Mouse (Mus musculus): ENCODE results near the gene Oaf.

Gene Oaf

DNA sequence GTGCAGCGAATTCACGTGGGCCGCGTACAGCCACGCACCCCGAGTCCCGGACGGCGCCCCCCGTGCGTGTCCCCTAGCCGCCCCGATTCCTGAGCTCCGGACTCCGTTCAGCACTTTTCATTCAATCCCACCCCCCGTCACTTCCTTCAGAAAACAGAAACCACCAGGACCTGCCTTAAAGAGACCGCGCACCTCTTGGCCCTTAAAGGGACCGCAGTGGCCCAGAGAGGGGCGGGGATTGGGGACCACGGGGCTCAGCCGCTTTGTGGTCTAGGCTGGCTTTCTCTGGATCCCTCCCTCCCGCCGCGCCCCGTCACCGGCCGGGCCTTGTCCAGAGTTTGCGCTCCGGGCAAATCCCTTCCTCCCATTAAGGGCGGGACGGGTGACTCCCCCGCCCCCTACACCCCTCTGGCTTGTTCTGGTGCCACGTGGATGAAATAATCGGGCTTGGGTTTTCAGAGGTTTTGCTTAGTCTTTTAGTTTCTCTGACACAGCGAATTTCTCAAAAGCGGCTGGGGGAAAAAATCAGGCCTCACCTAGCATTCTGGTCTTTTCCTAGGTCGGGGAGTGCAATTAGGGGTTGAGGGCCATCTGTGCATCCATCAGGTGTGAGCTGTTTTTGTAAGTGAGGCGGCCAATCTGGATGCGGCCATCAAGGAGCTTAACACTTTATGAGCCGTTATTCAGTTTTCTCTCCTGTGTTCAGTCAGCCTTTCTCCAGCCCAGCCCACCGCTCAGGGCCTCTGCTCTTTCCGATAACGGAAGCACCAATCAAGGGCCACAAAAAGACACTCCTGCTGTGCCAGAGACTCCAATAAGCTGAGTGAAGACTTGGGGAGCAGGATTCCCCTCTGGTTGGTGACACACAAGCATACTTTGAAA lies at the start of gene Oaf:
TSS of gene Oaf (minus strand) at position 200 of the 882 bp plus-strand sequence.
- peak; percentile 84 for DNase-seq (ENCODE audit: low read depth, low spot score)

DNA sequence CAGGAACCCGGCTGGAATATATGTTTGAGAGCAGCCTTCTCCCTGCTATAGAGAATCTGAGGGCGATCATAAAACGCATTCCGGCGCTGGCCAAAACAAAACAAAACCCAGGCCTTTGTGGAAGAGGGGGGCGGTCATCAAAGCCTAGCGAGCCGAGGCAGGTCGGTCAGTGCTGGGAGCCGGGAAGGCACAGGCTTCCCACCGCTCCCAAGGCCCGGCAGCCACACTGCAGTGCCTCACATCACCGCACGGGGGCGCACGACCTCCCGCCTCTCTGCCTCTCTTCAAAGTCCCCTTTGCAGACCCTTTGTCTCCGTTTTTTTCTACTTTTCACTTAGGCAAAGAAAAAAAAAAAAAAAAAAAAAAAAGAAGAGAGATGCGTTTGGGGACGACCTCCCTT lies 47.2 kb upstream of the Oaf start:
- DNase-seq (ENCODE audit: low read depth, low spot score): peak; percentile 67

GRCm38 (mm10) chr9:43285281-43285680 lies 45.6 kb upstream of the Oaf start:
- DNase-seq (ENCODE audit: low read depth, low spot score): no peak

GRCm38 (mm10) chr9:43284284-43284683 lies 44.6 kb upstream of the Oaf start:
- peak; percentile 86 for DNase-seq (ENCODE audit: low read depth, low spot score)

- no peak for DNase-seq (ENCODE audit: low read depth, low spot score)
Measured at GRCm38 (mm10) chr9:43273735-43274134, 34.0 kb upstream of the Oaf start.

DNA sequence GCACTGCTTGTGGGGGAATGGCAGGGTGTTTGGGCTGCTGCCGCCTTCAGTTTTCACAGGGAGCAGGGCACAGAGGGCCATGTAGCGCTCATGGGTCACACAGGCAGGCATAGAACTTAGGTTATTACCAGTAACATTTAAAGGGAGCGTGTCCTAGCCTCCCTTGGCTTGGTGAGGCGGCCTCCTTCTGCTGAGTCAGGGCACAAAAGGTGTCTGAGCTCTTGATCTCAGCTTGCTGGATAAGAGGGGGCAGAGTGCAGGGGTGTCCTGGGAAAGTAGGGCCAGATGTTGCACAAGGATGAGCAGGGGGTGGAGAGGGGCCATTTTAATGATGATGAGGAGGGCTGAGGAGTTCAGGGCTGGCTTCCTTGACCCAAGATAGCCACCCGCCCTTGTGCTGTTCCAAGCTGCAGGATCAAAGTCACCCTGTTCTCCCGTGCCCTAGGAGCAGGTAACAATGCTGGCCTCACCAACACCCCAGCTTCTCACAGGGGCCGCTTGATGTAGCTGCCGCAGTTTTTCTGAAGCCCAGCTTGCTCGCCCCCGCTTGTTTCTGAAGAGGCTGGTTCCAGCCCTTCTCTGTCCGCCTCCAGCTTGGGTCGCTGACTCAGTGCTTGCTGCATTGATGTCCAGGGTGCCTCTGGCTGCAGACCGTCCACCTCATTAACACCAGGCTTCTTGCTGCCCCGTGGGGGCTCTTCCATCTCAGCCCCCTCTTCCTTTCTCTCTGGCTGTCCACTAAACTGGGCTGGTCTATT lies 32.2 kb upstream of the Oaf start:
- no peak for DNase-seq (ENCODE audit: low read depth, low spot score)

DNA sequence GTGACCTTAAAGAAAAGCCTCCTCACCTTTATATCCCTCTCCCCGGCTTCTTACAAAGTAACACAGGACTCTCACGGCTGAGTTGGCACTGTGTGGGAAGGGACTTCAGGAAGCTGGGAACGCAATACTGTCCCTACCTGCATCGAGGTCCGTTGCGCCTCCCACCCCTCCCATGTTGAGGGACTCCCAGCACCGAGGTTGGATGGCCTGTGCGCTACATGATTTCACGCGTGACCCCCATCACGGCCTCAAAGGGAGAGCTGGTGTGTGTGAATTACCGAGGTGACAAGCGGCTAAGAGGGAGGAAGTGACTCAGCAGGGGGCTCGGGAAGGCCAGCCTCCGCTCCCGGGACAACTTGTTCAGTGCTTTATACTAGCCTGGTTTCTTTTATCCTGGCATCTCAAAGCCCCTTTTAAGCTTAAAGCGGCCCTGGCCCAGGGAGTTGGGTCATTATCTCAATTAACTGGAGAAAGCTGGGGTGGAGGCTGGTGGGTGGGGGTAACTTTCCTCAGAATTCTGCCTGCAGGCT lies 31.1 kb upstream of the Oaf start:
- DNase-seq (ENCODE audit: low read depth, low spot score): peak; percentile 45

GRCm38 (mm10) chr9:43269166-43269565 lies 29.5 kb upstream of the Oaf start:
- DNase-seq (ENCODE audit: low read depth, low spot score): peak; percentile 66

- peak; percentile 71 for DNase-seq (ENCODE audit: low read depth, low spot score)
Measured at GRCm38 (mm10) chr9:43267357-43267756, 27.6 kb upstream of the Oaf start.

DNA sequence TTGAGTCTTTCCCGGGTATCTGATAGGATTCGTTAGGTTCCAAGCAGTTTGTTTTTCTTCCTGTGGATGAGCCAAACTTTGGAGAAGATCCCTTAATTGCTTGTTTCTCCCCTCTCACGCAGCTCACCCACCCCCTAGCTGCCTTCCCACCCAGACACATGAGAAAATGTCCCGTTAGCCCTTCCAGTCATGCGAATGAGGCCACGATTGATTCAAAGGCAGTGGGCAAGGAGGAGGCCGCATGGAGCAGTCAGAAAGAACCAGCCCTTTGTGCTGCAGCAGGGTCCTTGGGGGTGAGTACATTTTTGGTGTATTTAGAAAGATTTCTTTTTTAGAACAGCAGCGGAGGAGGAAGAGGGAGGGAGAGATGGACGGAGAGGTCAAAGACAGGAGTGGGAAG lies 25.5 kb upstream of the Oaf start:
- no peak for DNase-seq (ENCODE audit: low read depth, low spot score)

DNA sequence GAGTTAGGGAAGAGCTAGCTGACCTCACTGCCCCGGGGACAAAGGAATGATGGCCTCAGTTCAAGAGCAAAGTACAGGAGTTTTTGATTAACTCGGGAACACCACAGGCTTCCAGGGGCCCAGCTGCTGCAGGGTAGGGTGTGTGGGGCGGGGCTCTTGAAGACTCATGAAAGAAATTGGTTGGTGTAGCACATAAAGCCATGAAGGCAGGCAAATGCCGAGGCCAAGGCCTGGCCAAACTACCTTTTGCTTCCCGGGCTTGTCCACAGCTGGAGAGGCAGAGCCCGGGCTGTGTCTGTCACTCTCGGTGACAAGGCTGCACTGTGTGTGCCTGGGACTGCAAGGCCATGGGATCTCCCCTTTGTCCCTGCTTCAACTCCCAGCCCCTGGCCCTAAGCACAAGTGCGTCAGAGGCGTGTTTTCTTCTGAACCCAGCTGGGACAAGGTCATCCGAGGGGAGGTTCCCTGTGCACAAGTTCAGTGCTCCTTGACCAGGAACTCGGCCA lies 24.3 kb upstream of the Oaf start:
- DNase-seq (ENCODE audit: low read depth, low spot score): peak; percentile 71

- no peak for DNase-seq (ENCODE audit: low read depth, low spot score)
Measured at GRCm38 (mm10) chr9:43262811-43263550, 23.3 kb upstream of the Oaf start.

DNA sequence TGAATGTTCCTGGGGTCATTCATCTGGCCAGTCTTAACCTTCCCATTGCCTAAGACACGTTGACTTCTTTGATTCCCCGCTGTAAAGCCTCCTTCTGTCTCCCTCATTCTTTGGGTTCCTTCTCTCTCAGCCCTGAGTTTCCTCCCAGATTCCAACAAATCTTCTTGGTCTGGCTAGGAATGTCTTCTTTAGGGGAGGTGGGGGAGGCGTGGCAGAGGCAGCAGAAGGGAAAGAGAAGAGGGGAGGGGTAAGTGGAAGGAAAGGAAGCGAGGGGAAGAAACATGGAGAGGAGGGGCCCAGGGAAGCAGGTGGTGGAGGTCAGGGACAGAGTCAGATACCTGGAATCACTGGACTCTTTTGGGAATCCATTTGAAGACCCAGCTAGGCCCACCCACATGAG lies 22.7 kb upstream of the Oaf start:
- DNase-seq (ENCODE audit: low read depth, low spot score): no peak

DNA sequence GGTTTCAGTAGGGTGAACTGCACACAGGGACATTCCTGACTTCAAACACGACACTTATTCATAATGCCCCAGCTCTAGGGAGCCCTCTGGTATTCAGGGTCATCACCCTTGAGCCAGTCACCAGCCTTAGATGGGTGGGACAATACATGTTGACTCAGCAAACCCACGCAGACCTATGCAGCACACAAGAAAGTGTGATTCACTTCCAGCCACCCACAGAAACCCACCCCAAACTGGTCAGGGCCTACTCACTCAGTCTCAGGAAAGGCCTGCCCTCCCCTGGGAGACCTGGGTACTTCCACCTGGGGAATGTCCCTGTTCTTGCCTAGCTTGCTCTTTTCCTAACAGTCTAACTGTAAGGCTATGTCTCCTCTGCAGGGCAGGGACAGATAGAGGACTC lies 22.2 kb upstream of the Oaf start:
- no peak for DNase-seq (ENCODE audit: low read depth, low spot score)

DNA sequence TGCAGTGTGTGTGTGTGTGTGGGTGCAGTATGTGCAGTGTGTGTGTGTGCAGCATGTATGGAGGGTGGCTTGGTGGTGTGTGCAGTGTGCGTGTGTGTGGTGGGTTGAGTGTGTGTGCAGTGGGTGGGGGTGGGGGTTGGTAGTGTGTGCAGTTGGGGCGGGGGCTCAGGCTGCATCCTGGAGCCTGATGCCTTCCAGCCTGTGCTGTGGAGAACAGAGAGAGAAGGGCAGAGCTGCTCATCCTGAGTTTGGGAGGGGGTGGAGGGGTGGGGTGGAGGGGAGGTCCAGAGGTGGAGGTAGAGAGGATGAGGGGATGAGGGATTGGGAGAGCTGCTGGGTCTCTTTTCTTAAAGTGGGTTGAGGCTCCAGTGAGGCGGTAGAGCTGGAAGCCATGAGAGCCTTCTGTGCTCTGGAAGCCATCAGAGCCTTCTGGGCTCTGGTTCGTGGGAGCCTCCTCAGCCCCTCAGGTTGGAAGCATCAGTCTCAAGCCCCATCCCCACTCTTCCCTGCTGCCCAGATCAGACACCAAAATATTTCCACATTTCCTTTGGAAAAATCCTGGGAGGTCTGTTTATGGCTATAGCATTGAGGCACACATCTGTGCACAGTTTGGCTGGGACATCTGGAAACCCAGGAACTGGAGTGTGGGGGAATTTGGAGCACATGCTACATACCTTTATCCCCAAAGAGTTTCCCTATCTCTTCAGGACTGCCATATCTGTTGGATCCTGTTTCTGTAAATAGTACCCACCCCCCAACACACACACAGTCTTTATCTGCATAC lies 21.6 kb upstream of the Oaf start:
- no peak for DNase-seq (ENCODE audit: low read depth, low spot score)

- peak; percentile 31 for DNase-seq (ENCODE audit: low read depth, low spot score)
Measured at GRCm38 (mm10) chr9:43260661-43261060, 20.9 kb upstream of the Oaf start.

DNA sequence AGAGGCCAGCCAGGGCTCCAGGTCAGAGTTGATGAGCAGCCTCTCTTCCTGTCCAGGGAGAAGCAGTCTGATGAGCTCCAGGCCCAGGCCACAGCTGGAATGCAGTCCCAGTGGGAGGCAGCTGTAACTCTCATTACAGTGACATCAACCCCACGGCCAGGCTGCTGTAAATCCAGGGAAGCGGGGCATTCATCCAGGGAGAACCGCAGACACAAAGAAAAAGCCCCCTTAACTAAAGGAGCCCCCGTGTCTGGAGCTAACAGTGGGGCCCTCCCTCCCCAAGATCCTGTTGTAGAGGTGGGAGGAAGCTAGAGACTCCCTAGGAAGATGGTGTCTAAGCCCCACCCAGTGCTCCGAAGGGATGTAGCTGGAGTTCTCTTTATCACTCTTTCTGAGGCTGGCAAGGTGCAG lies 13.6 kb upstream of the Oaf start:
- DNase-seq (ENCODE audit: low read depth, low spot score): no peak

GRCm38 (mm10) chr9:43252790-43253189 lies 13.1 kb upstream of the Oaf start:
- no peak for DNase-seq (ENCODE audit: low read depth, low spot score)

DNA sequence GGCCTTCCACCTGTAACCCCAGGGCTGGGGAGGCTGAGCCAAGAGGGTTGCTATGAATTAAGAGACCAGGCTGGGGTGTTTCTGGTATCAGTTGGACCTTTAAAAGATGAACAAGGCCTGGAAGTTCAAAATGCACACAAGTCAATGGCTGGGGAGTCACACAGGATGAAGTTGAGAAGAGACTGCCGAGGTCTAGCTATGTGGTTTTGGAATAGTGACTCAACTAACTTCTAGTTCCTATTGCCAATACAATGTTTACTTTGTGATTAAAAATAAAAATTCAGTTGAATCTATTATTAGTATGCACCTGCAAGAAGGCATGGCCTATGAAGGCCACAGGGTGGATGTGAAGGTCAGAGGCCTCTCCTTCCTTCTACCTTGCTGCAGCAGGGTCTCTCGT lies 12.1 kb upstream of the Oaf start:
- DNase-seq (ENCODE audit: low read depth, low spot score): no peak

DNA sequence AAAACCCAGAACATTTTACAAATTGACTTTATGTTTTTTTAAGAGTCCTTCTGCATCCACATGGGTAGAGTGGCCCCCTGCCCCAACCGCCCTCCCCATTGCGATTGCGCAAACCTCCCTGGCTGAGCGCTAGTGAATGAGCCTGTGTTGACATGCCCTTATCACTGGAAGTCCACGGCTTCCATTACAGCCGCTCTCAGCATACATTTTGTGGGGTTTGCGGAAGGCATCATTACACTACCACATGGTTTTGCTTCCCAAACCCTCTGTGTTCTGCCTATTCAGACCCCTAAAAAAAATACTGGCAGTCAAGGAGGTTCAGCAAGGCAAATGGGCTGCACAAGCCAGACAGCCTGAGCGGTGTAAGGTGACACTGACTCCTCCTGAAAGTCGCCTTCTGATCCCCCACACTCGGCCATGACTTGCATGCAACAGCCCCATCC lies 7.0 kb upstream of the Oaf start:
- DNase-seq (ENCODE audit: low read depth, low spot score): no peak

All from ES-CJ7 (cell line).